Mouse (Mus musculus) stomach, postnatal 0 days (tissue): ENCODE data around the gene Cryga.

ENCODE experiments used
- CTCF ChIP-seq: IDR thresholded peaks from 2 replicates; pipeline ENCODE4 v1.5.1; 2016; ENCODE audit warnings: antibody characterized with exemption, low read depth, mild to moderate bottlenecking, moderate library complexity
- EP300 ChIP-seq: optimal IDR thresholded peaks from 2 replicates; pipeline ENCODE3; 2016; ENCODE audit warnings: antibody characterized with exemption

- TF ChIP-seq CTCF (no peak), EP300 (no peak)
Measured at GRCm38 (mm10) chr1:65090370-65090769, 12.8 kb downstream of the Cryga start.
